Mouse (Mus musculus): ENCODE measurements at regions not wholly inside any gene's neighbourhood (a gene's known extent, or its start where the extent isn't known, plus 50 kb on each side); places are given as distances from the start of the nearest gene placed in this dataset.

DNA sequence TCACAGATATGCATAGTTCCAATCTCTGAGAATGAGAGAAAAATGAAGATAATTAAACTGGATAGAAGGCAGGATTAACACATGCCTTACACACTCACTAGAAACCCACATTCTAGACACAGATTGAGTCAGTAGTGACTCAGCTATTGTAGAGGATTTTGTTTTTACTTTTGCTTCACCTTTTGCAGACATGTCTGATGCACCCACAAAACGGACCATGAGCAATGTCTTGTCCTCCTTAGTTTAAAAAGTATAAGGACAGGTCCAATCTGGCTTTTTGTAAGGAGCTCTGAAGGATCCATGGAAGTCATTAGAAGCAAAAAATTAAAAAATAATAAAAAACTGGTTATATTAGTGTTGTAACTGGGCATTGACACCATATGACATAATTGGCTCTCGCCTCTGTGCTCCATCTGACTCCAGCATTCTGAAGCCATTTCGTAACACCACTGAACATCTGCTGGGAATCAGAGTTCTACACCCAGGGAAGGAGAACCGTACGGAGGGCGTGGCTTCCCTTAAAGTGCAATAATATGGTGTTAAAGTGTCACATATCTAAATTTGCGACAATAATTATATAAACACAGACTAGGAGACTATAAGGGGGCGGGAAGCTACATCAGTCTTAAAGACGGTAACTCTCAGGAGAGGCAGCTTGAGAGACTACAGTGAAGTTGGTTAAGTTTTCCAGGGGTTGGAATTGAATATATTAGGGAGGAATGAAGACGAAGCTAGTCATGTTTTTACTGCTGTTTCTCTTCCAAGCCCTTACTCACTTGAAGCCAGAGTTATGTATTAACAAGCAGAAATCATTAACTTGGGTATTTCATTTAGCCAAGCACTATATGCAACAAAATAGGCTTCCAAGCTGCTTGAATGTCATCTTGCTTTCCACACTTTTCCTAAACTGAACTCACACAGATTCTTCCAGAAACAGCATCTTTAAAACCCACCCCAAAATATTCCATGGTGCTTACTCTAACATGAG is 558.0 kb downstream of the Ebf1 start:
- DNase-seq (ENCODE audit: low spot score), result no peak

GRCm38 (mm10) chr11:45176971-45177370 is 559.9 kb downstream of the Ebf1 start:
- no peak for DNase-seq (ENCODE audit: low spot score)

DNA sequence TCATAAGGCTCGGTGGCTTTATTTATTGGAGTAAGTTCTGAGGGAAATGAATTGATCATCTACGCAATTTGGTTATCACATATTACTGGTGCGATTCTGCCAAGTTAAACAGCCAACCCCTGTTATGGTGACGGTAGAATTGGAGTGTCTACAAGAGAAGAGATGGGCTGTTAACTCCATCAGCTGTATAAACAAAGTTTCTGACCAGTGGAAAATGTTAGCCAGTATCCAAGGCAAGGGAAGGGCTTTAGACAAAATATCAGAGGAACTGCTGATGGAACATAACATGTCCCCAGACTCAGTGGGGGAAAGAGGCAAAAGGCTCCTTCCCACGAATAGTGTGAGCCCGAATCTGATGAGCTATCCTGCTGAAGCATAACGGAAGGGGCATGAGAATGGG is 560.9 kb downstream of the Ebf1 start:
- DNase-seq (ENCODE audit: low spot score), result no peak

DNA sequence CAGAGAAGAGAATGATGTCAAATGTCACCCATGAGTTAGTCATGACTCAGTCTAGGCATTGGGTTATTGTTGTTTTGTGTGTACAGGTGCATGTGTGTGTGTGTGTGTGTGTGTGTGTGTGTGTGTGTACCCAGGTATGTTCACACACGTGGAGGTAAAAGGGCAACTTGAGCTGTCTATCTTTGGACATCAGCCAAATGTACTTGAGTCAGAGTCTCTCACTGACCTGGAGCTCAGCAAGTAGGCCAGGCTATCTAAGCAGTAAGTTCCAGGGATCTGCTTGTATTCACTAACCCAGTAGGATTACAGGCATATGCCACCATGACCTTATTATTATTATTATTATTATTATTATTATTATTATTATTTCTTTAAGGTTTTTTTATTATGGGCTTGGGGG is 561.9 kb downstream of the Ebf1 start:
- DNase-seq (ENCODE audit: low spot score), result no peak

DNA sequence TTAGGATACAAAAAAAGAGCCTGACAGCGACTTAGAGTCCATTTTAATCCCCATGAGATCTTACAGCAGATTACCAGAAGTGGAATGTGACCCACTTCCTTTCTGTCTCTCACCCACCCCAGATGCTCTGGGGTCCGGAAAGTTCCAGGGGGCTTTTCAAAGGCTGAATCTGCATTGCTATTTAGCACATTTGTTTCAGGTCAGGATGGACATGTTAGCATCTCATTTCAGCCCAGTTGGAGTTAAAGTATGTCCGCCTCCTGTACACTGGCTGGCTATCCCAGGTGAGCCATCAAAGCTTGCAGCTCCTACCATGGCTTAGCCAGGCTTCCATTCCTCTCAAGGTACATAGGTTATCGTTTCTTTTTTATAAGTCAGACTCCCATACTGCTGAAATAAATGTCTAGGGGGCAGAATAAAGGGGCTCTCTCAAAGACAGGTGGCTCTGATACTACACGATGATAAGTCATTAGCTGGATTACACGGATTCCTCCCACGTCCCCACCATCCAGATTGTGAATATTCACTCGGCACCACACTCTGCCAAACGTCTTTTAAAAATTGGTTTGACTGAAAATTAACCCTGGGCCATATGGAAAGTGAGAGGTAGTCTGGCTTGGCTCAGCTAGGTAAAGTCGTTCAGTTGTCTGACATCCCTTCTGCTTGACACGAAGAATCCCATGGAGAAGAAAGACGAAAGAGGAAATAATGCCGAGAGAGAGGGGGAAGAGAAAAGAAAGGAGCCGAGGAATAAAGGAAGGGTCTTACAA is 573.7 kb downstream of the Ebf1 start:
- DNase-seq (ENCODE audit: low spot score), result no peak

DNA sequence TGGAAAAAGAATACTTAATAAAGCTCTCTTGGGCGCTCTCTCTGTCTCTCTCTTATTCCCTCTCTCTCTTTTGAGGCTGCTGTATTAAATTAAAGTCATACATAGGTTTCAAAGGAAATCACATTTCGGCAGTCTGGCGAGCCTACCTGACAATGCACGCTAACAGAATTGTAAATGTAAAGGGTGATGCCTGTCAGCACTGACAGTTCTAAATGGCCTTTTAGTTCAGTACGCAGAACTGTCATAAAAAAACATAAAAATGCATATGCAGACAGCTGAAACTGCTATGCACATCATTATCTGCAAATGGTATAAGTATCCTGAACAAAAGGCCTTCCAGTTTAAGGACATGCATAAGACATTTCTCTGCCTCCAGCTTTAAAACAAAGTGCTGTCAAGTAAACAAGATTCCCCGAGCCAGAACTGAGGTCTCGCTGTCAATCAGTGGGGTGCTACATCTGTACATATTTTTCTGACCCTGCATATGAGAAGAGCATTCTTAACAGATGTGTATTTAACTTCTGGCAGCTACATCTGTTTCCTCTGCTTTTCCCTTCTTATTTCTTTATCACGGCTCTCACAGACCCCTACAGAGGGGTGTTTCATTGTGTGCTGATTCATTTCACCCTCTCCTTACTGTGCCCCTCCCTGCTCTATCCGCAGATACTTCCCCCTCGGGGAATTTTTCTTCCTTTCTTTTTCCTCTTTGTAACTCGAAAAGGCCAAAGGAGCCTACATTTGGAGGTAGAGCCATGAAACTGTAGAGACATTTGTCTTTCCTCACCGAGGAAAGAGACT is 574.5 kb downstream of the Ebf1 start:
- DNase-seq (ENCODE audit: low spot score), result no peak

DNA sequence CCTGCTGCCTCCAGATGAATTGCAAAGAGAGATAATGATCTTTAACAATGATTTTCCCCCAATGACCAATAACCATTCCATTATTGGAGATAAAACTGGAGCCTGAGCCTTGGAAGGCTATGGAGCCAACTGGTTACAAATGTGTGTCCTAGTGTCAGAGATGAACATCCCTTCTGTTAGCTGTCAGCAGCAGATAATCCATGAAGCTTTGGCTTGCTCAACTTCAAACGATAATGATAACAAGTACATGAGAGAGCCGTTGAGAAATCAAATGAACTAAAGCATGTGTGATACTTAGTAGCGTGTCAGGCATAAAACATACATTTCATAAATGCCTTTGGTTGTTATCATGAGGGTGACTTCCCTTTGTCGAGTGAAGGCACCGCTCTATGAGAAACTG is 576.2 kb downstream of the Ebf1 start:
- DNase-seq (ENCODE audit: low spot score), result no peak

GRCm38 (mm10) chr11:45199520-45199919 is 582.4 kb downstream of the Ebf1 start:
- DNase-seq (ENCODE audit: low spot score), result no peak

DNA sequence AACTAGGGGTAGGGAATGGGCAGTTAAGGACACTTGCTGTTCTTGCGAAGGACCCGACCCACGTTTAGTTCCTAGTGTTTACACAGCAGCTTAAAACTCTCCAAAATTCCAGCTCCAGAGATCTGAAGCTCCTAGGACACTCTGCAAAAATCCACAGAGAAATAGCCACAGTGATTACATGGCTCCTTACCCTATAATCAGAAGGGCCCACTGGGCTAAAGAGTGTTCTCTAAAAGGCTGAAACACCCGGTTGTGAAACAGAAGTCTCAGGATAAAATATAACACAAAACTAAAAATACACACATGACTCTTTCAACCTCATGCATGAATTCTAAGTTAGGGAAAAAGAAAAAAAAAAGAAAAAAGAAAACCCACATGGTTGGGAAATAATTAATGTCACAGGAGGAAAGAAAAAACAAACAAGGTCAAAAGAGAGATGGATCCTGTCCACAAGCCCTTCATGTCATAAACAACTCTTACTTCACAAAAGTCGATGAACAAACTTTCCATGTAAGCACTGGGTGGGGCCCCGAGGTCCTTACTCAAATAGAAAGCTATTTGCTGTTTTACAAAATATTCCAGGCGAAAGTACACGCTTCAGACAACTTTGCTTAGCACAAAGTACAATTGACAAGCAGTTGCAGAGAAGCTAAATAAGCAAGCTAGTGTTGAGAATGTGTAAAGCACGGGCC is 583.7 kb downstream of the Ebf1 start:
- DNase-seq (ENCODE audit: low spot score), result no peak

DNA sequence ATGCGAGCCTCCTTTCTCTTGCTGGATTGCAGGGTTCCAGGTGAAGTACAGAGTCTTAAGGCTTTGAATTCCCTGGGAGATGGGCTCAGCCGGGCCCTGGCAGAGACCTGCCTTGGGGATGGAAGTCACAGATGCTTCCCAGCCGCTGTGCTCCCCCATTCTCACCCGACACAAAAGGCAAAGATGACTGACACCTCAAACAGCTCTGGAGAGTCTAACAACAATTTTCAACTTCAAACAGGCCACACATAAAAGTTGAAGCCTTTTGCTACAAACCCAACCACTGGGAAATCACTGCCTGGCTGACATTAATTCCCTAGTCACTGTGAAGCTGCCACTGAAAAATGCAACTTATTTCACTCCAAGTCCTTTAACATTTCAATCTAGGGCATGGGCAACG is 586.3 kb downstream of the Ebf1 start:
- DNase-seq (ENCODE audit: low spot score), result no peak

DNA sequence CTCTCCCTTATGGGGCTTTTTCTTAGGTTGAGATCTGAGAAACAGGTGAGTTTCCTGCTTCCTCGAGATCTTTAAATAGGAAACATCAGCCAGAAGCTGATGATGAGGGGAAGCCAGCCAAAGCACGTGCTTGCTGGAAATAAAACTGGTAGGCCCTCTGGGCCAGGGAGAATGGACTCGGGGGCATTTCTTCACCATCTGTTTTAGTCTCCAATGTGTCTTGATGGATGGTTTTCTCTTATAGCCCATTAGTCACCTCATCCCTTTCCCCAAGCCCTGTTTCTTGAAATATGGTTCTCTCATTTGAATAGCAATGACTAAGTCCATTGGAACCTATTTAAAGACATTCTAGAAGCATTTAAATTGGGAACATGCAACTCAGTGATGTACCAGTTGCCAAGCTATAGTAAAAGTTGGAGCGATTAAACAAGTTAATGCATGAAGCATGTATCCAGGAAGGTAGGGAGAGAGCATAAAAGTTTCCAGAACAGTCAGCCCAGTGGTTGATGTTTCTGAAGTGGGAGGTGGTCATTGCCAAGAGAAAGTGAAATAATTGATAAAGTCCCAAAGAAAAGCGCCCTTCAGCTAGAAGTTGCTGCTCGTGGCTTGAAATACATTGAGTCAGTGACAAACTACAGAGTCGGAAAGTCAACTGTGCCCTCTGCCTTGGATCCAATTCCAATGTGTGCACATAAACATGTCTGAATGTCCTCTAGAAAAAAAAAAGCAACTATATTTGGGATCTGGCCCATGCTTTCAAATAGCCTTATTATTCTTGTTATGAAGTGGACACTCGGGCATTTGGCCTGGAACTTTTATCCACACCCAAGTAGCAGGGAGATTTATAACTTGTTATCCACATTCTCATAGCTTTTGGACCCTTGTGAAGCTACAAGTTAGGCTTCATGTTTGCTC is 589.8 kb downstream of the Ebf1 start:
- no peak for DNase-seq (ENCODE audit: low spot score)

DNA sequence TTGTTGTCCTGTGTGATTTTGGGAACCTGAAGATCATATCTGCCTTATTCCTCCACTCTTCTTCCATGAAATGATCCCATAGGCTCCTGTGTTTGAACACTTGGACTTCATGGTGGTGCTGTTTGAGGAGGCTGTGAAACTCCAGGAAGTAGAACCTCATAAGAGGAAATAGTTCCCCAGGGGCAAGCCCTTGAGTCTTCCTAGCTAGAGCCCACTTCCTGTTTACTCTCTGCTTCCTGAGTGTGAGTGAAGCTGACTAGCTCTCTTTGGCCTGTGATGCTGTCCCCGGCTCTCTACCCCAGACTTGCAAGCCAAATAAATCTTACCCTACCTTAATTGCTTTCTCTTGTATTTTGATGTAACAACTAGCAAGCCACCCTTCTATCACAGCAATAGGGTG is 597.0 kb downstream of the Ebf1 start:
- no peak for DNase-seq (ENCODE audit: low spot score)

DNA sequence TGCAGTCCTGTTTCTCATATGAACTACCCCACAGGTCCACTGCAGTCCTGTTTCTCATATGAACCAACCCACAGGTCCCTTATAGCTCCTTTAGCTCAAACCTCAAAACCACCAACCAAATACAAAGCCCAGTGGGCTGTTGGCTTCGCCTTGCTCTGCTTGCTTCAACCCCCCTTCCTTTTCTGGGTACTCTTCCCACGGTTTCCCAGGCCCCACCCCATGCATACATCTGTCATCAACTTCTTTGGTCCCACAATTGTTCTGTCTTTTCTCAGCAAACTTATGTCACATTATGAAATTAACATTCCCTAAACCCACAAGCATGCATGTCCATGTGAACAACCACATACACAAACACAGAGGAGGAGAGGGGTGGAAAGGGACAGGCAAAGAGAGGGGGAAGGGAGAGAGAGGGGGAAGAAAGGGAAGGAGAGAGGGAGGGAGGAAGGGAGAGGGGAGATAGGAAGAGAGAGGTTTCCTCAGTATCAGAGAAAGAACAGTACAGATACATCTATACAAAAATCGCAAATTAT is 599.9 kb downstream of the Ebf1 start:
- no peak for DNase-seq (ENCODE audit: low spot score)

- no peak for DNase-seq (ENCODE audit: low spot score)
These were observed 602.1 kb downstream of the Ebf1 start for GRCm38 (mm10) chr11:45219239-45219638.

DNA sequence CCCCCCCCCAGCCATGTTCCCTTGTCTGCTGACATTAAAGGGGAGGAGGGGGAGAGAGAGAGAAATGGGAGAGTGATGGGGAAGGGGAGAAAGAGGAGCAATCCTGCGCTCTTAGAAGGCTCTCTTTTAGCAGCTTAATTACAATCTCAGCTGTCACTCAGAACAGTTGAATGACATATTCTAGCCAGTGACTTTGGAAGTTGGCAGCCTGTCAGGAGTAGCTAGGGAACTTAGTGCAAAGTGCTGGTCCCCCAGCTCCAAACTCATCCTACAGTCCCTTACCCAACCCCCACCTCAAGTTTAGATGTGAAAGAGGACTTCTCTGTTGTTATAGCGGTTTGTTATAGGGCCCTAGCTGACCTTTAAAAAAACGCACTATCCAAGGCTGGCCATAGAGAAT is 604.9 kb downstream of the Ebf1 start:
- DNase-seq (ENCODE audit: low spot score), result no peak

- no peak for DNase-seq (ENCODE audit: low spot score)
These were observed 616.1 kb upstream of the Clint1 start for GRCm38 (mm10) chr11:45235476-45236412.

- no peak for DNase-seq (ENCODE audit: low spot score)
These were observed 614.8 kb upstream of the Clint1 start for GRCm38 (mm10) chr11:45237056-45237455.

- DNase-seq (ENCODE audit: low spot score), result no peak
These were observed 612.8 kb upstream of the Clint1 start for GRCm38 (mm10) chr11:45239044-45239443.

GRCm38 (mm10) chr11:45240419-45240818 is 611.4 kb upstream of the Clint1 start:
- DNase-seq (ENCODE audit: low spot score), result no peak
